Mouse (Mus musculus): Measurements from ENCODE around the gene Dpyd.

Gene Dpyd

GRCm38 (mm10) chr3:118561554-118562310, at the start of gene Dpyd:
Dpyd (plus strand) TSS chr3:118562129.
- peak; percentile 10 for DNase-seq (ENCODE audit: extremely low read depth, insufficient read length, low spot score)

GRCm38 (mm10) chr3:118537676-118538075, 24.3 kb upstream of the Dpyd start:
- DNase-seq (ENCODE audit: extremely low read depth, insufficient read length, low spot score), result no peak

GRCm38 (mm10) chr3:118541766-118542165, 20.2 kb upstream of the Dpyd start:
- no peak for DNase-seq (ENCODE audit: extremely low read depth, insufficient read length, low spot score)

GRCm38 (mm10) chr3:118547551-118548210, 14.2 kb upstream of the Dpyd start:
- DNase-seq (ENCODE audit: extremely low read depth, insufficient read length, low spot score), result no peak

- no peak for DNase-seq (ENCODE audit: extremely low read depth, insufficient read length, low spot score)
These were observed 4.3 kb upstream of the Dpyd start for GRCm38 (mm10) chr3:118557605-118558004.

- no peak for DNase-seq (ENCODE audit: extremely low read depth, insufficient read length, low spot score)
These were observed 2.0 kb upstream of the Dpyd start for GRCm38 (mm10) chr3:118559936-118560335.

- DNase-seq (ENCODE audit: extremely low read depth, insufficient read length, low spot score), result no peak
These were observed 362 bp downstream of the Dpyd start for GRCm38 (mm10) chr3:118562311-118562671.

GRCm38 (mm10) chr3:118566779-118567178, 4.8 kb downstream of the Dpyd start:
- DNase-seq (ENCODE audit: extremely low read depth, insufficient read length, low spot score), result no peak

GRCm38 (mm10) chr3:118570197-118570596, 8.3 kb downstream of the Dpyd start:
- DNase-seq (ENCODE audit: extremely low read depth, insufficient read length, low spot score), result no peak

- DNase-seq (ENCODE audit: extremely low read depth, insufficient read length, low spot score), result no peak
These were observed 28.6 kb downstream of the Dpyd start for GRCm38 (mm10) chr3:118590559-118590958.

- no peak for DNase-seq (ENCODE audit: extremely low read depth, insufficient read length, low spot score)
These were observed 32.9 kb downstream of the Dpyd start for GRCm38 (mm10) chr3:118594864-118595263.

GRCm38 (mm10) chr3:118595693-118596092, 33.8 kb downstream of the Dpyd start:
- DNase-seq (ENCODE audit: extremely low read depth, insufficient read length, low spot score), result no peak

GRCm38 (mm10) chr3:118601689-118602640, 40.0 kb downstream of the Dpyd start:
- DNase-seq (ENCODE audit: extremely low read depth, insufficient read length, low spot score), result no peak

GRCm38 (mm10) chr3:118608708-118609107, 46.8 kb downstream of the Dpyd start:
- DNase-seq (ENCODE audit: extremely low read depth, insufficient read length, low spot score), result no peak

GRCm38 (mm10) chr3:118626455-118627375, 64.8 kb downstream of the Dpyd start:
- no peak for DNase-seq (ENCODE audit: extremely low read depth, insufficient read length, low spot score)

- DNase-seq (ENCODE audit: extremely low read depth, insufficient read length, low spot score), result no peak
These were observed 67.8 kb downstream of the Dpyd start for GRCm38 (mm10) chr3:118629737-118630136.

- DNase-seq (ENCODE audit: extremely low read depth, insufficient read length, low spot score), result no peak
These were observed 84.2 kb downstream of the Dpyd start for GRCm38 (mm10) chr3:118646024-118646570.

- DNase-seq (ENCODE audit: extremely low read depth, insufficient read length, low spot score), result no peak
These were observed 102.2 kb downstream of the Dpyd start for GRCm38 (mm10) chr3:118663987-118664692.

- no peak for DNase-seq (ENCODE audit: extremely low read depth, insufficient read length, low spot score)
These were observed 112.3 kb downstream of the Dpyd start for GRCm38 (mm10) chr3:118674121-118674745.

All from 3134 (cell line).